Mouse (Mus musculus): Measurements from ENCODE around the gene Gm42669. TPM values are rescaled to one million over a fixed set of nuclear protein-coding genes. Genes with fewer than 3 reads are reported as not detected.

Gm42669 gene
- not detected for total RNA-seq (2021)
- long read RNA-seq, experiment 1, partial matches to known transcripts: 0 of 1 reads
- long read RNA-seq, experiment 1, other reads (novel, unspliced or antisense): 1 of 1 reads
- long read RNA-seq, experiment 2: 0 reads

DNA sequence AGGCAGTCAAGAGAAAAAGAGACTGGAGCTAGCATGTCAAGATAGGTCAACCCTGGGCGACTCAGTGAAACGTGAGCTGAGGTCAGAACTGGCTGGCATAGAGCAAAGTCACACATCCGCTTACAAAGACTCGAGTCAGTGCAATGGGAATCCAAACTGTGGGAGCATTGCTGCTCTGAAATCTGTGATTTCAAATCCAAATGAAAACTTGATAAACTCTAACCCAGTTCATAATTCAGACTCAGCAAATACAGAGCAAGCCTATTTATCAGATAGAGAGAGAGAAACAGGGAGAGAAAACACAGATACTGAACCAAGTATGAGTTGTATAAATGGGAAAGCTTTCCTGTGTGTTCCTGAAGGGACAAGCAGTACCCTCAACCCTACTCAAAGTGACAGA lies at the start of gene Gm42669:
Gene Gm42669 (plus strand): TSS at position 301 of the 400 bp plus-strand sequence.
- no peak for DNase-seq (ENCODE audit: low spot score in 2 of 2)

GRCm38 (mm10) chr5:107462147-107463076 lies 45.0 kb upstream of the Gm42669 start:
- no peak for DNase-seq (ENCODE audit: low spot score in 2 of 2)

DNA sequence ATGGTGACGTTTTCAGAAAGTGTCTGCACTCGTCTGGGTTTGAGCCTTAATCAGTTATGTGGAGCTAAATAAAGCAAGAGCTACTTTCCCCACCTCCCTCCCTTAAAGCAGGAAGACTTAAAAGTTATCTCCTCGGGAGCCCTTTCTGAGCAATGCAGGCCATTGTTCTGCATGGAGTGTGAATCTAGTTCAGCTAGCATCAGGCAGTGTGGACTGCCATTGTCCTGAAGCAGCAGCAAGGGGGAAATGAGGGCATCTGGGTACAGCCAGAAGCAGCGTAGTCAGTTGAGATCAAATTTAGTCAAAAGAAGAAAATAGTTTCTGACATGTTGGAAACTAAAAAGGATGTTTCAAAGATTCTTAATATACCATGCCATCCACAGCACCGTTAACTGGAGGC lies 40.9 kb upstream of the Gm42669 start:
- no peak for DNase-seq (ENCODE audit: low spot score in 2 of 2)

DNA sequence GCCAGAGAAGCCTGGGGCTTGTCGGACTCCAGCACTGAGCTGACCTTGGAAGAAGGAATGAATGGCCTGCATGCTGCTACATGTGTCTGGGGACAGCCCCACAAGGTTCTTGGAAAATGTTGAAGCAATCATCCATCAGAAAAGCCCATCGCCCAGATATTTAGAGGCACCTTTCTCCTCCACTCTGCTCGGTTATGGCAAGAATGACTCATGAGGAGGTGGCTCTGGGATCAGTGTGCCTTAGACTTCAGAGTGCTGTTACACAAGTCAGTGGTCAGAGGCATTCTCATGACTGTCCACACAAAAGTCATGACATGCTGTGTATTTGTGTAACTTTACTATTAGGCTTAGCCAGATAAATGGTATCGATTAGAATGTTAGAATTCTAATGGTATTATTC lies 40.3 kb upstream of the Gm42669 start:
- no peak for DNase-seq (ENCODE audit: low spot score in 2 of 2)

- DNase-seq (ENCODE audit: low spot score in 2 of 2): no peak
Observed at GRCm38 (mm10) chr5:107470600-107471329, 36.7 kb upstream of the Gm42669 start.

- DNase-seq (ENCODE audit: low spot score in 2 of 2): no peak
Observed at GRCm38 (mm10) chr5:107480194-107480593, 27.2 kb upstream of the Gm42669 start.

GRCm38 (mm10) chr5:107488996-107489395 lies 18.4 kb upstream of the Gm42669 start:
- no peak for DNase-seq (ENCODE audit: low spot score in 2 of 2)

DNA sequence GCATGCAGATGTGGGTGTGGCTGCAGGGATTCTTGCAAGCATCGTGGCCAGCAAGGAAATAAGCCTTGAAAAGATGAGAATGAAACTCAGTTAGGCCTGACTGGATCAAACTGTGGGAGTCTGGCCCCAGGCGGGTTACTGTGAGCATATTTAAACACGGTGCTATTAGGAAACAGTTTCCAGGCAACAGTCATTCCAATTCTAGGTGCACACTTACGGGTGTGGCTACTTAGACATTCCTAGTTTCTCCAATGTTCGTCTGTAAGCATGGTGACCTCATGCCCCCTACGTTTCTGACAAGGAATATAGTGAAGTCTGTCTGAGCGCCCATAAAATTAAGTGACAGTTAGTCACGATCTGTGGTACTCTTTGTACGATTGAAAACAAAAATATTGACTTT lies 16.4 kb upstream of the Gm42669 start:
- DNase-seq (ENCODE audit: low spot score in 2 of 2): no peak

DNA sequence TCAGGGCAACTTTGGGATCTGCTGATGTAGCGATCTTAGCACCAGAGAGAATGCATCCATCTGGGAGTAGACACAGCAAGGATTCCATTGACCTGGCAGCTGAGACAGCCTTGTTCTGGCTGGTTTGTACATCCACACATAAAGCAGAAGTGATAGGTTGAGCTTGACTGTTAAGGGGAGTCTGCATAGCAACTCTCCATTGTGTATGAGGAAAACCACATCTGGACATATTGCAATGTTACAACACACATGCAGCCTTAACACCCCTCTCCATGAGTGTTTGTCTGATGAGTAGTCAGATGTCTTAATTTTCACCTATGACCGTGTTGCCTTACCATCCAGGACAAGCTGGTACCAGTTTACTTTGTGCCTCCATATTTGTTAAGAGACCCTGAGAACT lies 14.9 kb upstream of the Gm42669 start:
- no peak for DNase-seq (ENCODE audit: low spot score in 2 of 2)

- DNase-seq (ENCODE audit: low spot score in 2 of 2): no peak
Observed at GRCm38 (mm10) chr5:107494759-107495158, 12.7 kb upstream of the Gm42669 start.

- no peak for DNase-seq (ENCODE audit: low spot score in 2 of 2)
Observed at GRCm38 (mm10) chr5:107496047-107496446, 11.4 kb upstream of the Gm42669 start.

- no peak for DNase-seq (ENCODE audit: low spot score in 2 of 2)
Observed at GRCm38 (mm10) chr5:107497519-107498501, 9.6 kb upstream of the Gm42669 start.

GRCm38 (mm10) chr5:107498806-107499310 lies 8.6 kb upstream of the Gm42669 start:
- no peak for DNase-seq (ENCODE audit: low spot score in 2 of 2)

DNA sequence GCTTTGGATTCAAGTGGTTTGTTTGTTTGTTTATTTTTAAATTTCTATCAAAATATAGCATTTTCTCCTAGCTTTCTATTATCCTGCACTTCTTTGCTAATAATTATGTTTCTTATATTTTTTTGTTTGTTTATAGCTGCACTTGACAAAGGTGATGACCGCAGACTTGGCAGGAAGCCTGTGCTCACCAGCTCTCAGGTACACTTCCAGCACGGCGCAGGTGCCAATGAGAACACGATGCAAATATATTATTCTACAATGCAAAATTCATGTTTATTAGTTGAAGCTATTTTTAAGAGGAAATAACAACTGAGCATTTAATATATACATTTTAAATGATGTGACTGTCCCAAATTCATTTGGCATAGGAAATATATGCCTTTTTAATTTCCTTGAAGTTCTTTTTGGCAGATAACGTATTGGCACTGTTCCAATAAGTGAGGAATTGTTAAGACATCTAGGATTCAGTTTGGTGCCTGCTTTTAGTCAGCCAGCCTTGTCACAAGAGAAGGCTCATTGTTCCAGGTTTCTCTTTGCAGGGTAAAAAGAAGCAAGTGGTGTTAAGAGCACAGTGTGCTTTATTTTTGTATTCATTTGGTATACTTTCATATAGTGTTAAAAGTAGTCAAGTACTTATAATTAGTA lies 7.4 kb upstream of the Gm42669 start:
- no peak for DNase-seq (ENCODE audit: low spot score in 2 of 2)

- DNase-seq (ENCODE audit: low spot score in 2 of 2): no peak
Observed at GRCm38 (mm10) chr5:107500741-107501140, 6.7 kb upstream of the Gm42669 start.

DNA sequence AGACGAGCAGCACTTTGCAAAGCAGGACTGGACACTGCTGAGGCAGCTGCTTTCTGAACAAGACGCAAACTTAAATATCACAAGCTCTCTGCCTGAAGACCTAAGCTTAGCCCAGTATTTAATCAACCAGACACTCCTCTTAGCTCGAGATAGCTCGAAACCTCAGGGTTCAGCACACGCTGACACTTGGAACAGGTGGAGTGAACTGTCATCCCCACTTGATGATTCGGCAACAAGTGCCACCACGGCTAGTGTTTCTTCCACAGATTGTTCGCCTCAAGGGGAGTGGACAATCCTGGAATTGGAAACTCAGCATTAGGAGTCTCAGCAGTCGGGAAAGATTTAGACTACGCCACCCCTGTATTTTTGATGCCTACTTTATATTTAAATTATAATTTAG lies 3.1 kb downstream of the Gm42669 start:
- DNase-seq (ENCODE audit: low spot score in 2 of 2): no peak

DNA sequence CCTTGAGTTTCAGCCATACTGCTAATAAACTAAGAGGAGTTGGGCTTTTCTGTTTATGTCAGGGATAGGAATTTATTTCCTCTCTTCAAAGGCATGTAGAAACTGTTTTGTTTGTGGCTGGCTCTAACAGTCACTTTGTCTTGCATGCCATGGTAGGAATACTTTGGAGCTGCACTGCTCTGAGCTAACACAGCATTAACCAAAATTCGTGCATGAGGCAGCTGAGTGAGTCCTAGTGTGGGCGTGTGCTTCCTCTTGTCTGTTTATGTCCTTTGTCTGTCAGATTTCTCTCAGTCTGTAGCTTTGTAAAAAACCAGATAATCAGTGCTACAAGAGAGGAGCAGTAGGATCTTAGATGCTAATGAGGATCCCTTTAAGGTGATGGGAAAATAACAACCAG lies 3.9 kb downstream of the Gm42669 start:
- DNase-seq (ENCODE audit: low spot score in 2 of 2): no peak

GRCm38 (mm10) chr5:107513583-107513982 lies 6.2 kb downstream of the Gm42669 start:
- peak in 1 of 2 experiments; percentile 12 for DNase-seq (ENCODE audit: low spot score in 2 of 2)

DNA sequence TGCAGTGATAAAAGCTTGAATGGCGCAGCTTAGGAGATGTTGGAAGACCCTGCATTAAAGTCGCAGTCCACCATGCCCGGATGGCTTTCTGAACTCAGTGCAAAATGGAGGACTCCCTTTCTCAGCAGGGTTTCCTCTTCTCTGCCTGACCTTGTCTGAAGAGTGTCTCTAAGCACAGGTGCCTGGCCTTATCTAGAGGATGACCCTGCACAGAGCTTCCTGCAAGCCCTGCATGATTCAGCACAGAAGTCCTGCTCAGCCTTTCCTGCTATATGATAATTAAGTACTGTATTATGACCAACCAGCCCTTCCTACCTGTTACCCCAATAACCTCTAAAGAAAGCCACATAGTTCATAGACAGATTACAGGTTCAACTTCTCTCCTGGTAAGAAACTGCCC lies 8.0 kb downstream of the Gm42669 start:
- no peak for DNase-seq (ENCODE audit: low spot score in 2 of 2)

DNA sequence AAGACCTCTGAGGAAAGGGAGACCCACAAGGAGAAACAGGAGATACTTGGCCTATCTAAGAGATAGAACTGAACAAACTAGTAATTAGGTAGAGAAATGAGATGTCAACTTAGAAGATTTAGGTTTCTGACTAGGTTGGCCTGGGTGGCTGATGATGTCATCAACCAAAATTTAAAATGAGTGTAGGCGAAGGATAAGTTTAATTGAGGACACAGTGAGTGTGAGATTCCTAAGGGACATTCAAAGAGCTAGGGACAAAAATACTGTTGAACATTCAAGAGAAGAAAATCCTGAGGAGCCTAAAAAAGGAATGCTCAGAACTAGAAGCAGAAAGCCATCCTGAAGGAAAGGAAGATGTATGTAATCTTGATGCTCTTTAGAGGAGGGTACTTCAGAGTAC lies 8.7 kb downstream of the Gm42669 start:
- no peak for DNase-seq (ENCODE audit: low spot score in 2 of 2)
